Comparison of ENCODE assay signal across 8 mouse cellular contexts in the genomic region with DNA sequence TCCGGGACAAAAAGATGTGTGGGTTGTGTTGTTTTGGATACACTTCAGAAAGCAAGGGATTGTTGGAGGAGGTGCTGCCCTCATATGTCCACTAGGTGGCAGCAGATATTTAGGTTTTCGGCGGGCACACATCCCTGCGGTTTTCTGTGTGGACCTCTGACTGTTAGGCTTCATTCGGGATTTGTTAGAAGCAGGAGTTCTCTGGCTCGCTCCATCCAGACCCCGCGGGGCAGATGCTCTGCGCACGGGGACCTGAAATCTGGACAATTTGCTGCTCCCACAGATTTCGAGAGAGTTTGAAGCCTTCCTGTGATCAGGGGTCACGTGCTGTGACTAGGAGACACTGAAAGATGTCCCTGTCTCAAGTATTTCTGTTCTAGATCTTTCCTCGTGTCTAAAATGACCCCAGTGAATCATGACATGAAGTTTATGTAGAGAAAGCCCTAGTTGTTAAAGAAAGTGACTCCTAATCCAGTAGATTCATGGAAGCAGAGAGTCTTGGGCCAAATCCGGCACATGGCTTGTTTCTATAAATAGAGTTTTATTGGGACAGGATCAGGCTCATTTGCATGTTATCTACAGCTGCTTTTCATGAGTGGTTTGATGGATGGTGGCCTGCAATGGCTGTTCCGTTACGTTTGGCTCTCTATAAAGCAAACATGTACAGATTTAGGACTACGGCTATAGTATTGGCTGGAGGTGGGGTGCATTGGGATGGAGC. TPM values are rescaled to one million over a fixed set of nuclear protein-coding genes. Genes with fewer than 3 reads are reported as not detected.
DNase-seq lines count a peak whose midpoint lies in the region; ATAC-seq lines count a peak whose summit lies in the region.

No protein-coding gene starts in this region.

- intact Hi-C loops in gastrocnemius, postnatal 14 days (cut with DNase I; ENCODE audit: low total_unique reads) = loop anchor here (10.0 kb wide), 1 partner anchor 119 kb away; no protein-coding TSS in a partner anchor
- intact Hi-C loops in left cerebral cortex, postnatal 25 days (cut with DNase I) = loop anchor here (1.0 to 5.0 kb wide), 4 partner anchors 86 to 373 kb away; no protein-coding TSS in a partner anchor

- DNase-seq in adrenal gland, adult 18-20 months (ENCODE audit: low spot score in 2 of 2) = peak; percentile 61 to 65
- peak; percentile 90 for DNase-seq in embryo, embryonic 10 days (ENCODE audit: low spot score)
- peak; percentile 66 for DNase-seq in gastrocnemius, postnatal 14 days
- DNase-seq in hindlimb bud, embryonic 11.5 days (ENCODE audit: extremely low spot score, low read depth, low spot score) = peak; percentile 79
- DNase-seq in left cerebral cortex, postnatal 25 days (ENCODE audit: low spot score in 2 of 2) = peak; percentile 80 to 84
- peak; percentile 83 for DNase-seq in right cerebral cortex, postnatal 10 days (ENCODE audit: low spot score in 2 of 2)

- peak; percentile 53; the same call in 1 of the 2 replicates for ATAC-seq in megakaryocyte-erythroid progenitor cell, adult 5-6 weeks (replicated peaks; ENCODE audit: low FRiP score, low TSS enrichment, poor library complexity, severe bottlenecking)
- ATAC-seq in activated CD4-positive, CD25-positive, alpha-beta regulatory T cell, adult 4 months = no peak

RNA-seq across cellular contexts. Expression of gene Syf2, which starts 15.5 kb away (rescaled TPM):
- total RNA-seq in adrenal gland, adult 18-20 months (2021) = 10 to 100 TPM; 77.2 to 88.8 TPM
- 10 to 100 TPM; 34.1 to 39.6 TPM for total RNA-seq in gastrocnemius, postnatal 14 days (2021)
- 10 to 100 TPM; 51.0 to 52.7 TPM for total RNA-seq in left cerebral cortex, postnatal 25 days (2021)
- total RNA-seq in megakaryocyte-erythroid progenitor cell, adult 5-6 weeks (2014; fragmentation: Nextera tagmentation) = 64.4 and 88.9 TPM in 2 replicates
- 208 and 338 TPM in 2 replicates for total RNA-seq in megakaryocyte-erythroid progenitor cell, adult 5-6 weeks (2017)
- 100 to 1,000 TPM; 188 to 213 TPM for polyA plus RNA-seq in activated CD4-positive, CD25-positive, alpha-beta regulatory T cell, adult 4 months (2017; shearing (Covaris generic))

RNA-seq across cellular contexts. Expression of gene Rsrp1, which starts 22.8 kb away (rescaled TPM):
- total RNA-seq in adrenal gland, adult 18-20 months (2021) = 100 to 1,000 TPM; 346 to 591 TPM
- 100 to 1,000 TPM in 1 of 2 experiments, 10 to 100 TPM in 1; 76.9 to 163 TPM for total RNA-seq in gastrocnemius, postnatal 14 days (2021)
- 100 to 1,000 TPM; 230 to 267 TPM for total RNA-seq in left cerebral cortex, postnatal 25 days (2021)
- 371 and 563 TPM in 2 replicates for total RNA-seq in megakaryocyte-erythroid progenitor cell, adult 5-6 weeks (2014; fragmentation: Nextera tagmentation)
- total RNA-seq in megakaryocyte-erythroid progenitor cell, adult 5-6 weeks (2017) = 122 and 226 TPM in 2 replicates
- 100 to 1,000 TPM; 271 to 367 TPM for polyA plus RNA-seq in activated CD4-positive, CD25-positive, alpha-beta regulatory T cell, adult 4 months (2017; shearing (Covaris generic))

RNA-seq across cellular contexts. Expression of gene Tmem50a, which starts 31.4 kb away (rescaled TPM):
- total RNA-seq in adrenal gland, adult 18-20 months (2021) = 100 to 1,000 TPM; 160 to 339 TPM
- total RNA-seq in gastrocnemius, postnatal 14 days (2021) = 10 to 100 TPM; 41.1 to 45.9 TPM
- total RNA-seq in left cerebral cortex, postnatal 25 days (2021) = 100 to 1,000 TPM; 115 to 119 TPM
- 82.2 and 101 TPM in 2 replicates for total RNA-seq in megakaryocyte-erythroid progenitor cell, adult 5-6 weeks (2014; fragmentation: Nextera tagmentation)
- total RNA-seq in megakaryocyte-erythroid progenitor cell, adult 5-6 weeks (2017) = 163 and 179 TPM in 2 replicates
- 100 to 1,000 TPM; 555 to 571 TPM for polyA plus RNA-seq in activated CD4-positive, CD25-positive, alpha-beta regulatory T cell, adult 4 months (2017; shearing (Covaris generic))
